Mouse (Mus musculus) MEL (cell line): Measurements from ENCODE around the gene Sun2. TPM values are rescaled to one million over a fixed set of nuclear protein-coding genes. Genes with fewer than 3 reads are reported as not detected.

Source experiments
- DNase-seq: peaks from one replicate; pipeline ENCODE4 v3.0.0; 2011; ENCODE audit warnings: low read depth, low spot score
- H3K27ac ChIP-seq: 2 replicates; pipeline ENCODE4 v1.5.1; 2012; ENCODE audit warnings: low read depth, mild to moderate bottlenecking, control low read depth, low read length, moderate library complexity; ENCODE audit not compliant: control insufficient read depth
- H3K27me3 ChIP-seq, 2 experiments: fragments of 150-350 bp in 1 of 2; sonication (generic) in 1 of 2; 2 replicates each; pipeline ENCODE4 v1.6.1; 2012; ENCODE audit warnings: low read length in 2 of 2, mild to moderate bottlenecking in 2 of 2, improper control_type of control experiment in 1 of 2, moderate library complexity in 1 of 2; ENCODE audit not compliant: insufficient read depth in 2 of 2, control insufficient read depth in 1 of 2
- H3K36me3 ChIP-seq, 2 experiments: 2 replicates each; pipeline ENCODE4 v1.6.1; 2012 to 2014; ENCODE audit warnings: low read length in 2 of 2, improper control_type of control experiment in 1 of 2, inconsistent platforms in 1 of 2, mild to moderate bottlenecking in 1 of 2; ENCODE audit not compliant: insufficient read depth in 2 of 2, control insufficient read depth in 1 of 2
- H3K4me1 ChIP-seq, 2 experiments: fragments of 150-350 bp in 1 of 2; sonication (generic) in 1 of 2; 2 replicates each; pipeline ENCODE4 v1.6.1; 2012; ENCODE audit warnings: low read length in 2 of 2, improper control_type of control experiment in 1 of 2, mild to moderate bottlenecking in 1 of 2; ENCODE audit not compliant: insufficient read depth in 2 of 2, control insufficient read depth in 1 of 2
- H3K4me3 ChIP-seq, 2 experiments: fragments of 150-350 bp in 1 of 2; sonication (generic) in 1 of 2; 2 replicates each; pipeline ENCODE4 v1.5.1; 2012; ENCODE audit warnings: low read depth in 2 of 2, low read length in 2 of 2, mild to moderate bottlenecking in 2 of 2, moderate library complexity in 2 of 2, control low read depth in 1 of 2, improper control_type of control experiment in 1 of 2; ENCODE audit not compliant: control insufficient read depth in 1 of 2, insufficient read depth in 1 of 2
- H3K79me2 ChIP-seq: 2 replicates; pipeline ENCODE4 v1.6.1; 2012; ENCODE audit warnings: mild to moderate bottlenecking, low read length, moderate library complexity; ENCODE audit not compliant: control insufficient read depth, poor library complexity, insufficient read depth
- H3K9ac ChIP-seq: 2 replicates; pipeline ENCODE4 v1.6.1; 2012; ENCODE audit warnings: low read depth, mild to moderate bottlenecking, control low read depth, low read length, moderate library complexity; ENCODE audit not compliant: control insufficient read depth, poor library complexity, severe bottlenecking
- H3K9me3 ChIP-seq: fragments of 150-350 bp; sonication (generic); replicated peaks from 2 replicates; pipeline ENCODE4 v1.6.1; 2012; ENCODE audit warnings: mild to moderate bottlenecking, low read length, improper control_type of control experiment, moderate library complexity; ENCODE audit not compliant: insufficient read depth
- BHLHE40 ChIP-seq: IDR thresholded peaks from 2 replicates; pipeline ENCODE4 v1.6.1; 2012; ENCODE audit warnings: low read depth, mild to moderate bottlenecking, inconsistent platforms, low read length, improper control_type of control experiment, borderline replicate concordance
- ELF1 ChIP-seq: IDR thresholded peaks from 2 replicates; pipeline ENCODE4 v1.6.1; 2014; ENCODE audit warnings: low read depth, mild to moderate bottlenecking, inconsistent platforms, low read length, improper control_type of control experiment, moderate library complexity
- EP300 ChIP-seq, 2 experiments: IDR thresholded peaks; 2 replicates each; pipeline ENCODE4 v1.6.1; 2011; ENCODE audit warnings: improper control_type of control experiment in 2 of 2, low read length in 2 of 2, low read depth in 1 of 2, mild to moderate bottlenecking in 1 of 2
- KAT2A ChIP-seq: conservative IDR thresholded peaks from 2 replicates; pipeline ENCODE4 v1.6.1; 2012; ENCODE audit warnings: low read depth, low read length, improper control_type of control experiment, inconsistent platforms
- MAFK ChIP-seq: IDR thresholded peaks from 2 replicates; pipeline ENCODE4 v1.6.1; 2011; ENCODE audit warnings: low read depth, mild to moderate bottlenecking, low read length, improper control_type of control experiment, borderline replicate concordance
- MAZ ChIP-seq: IDR thresholded peaks from 2 replicates; pipeline ENCODE4 v1.6.1; 2012; ENCODE audit warnings: low read depth, mild to moderate bottlenecking, inconsistent platforms, low read length, improper control_type of control experiment
- MEF2A ChIP-seq: IDR thresholded peaks from 2 replicates; pipeline ENCODE4 v1.6.1; 2014; ENCODE audit warnings: low read depth, mild to moderate bottlenecking, inconsistent platforms, low read length, improper control_type of control experiment; ENCODE audit not compliant: poor library complexity, insufficient replicate concordance, severe bottlenecking; ENCODE audit errors: extremely low read depth
- MYC ChIP-seq: IDR thresholded peaks from 2 replicates; pipeline ENCODE4 v1.6.1; 2011; ENCODE audit warnings: low read depth, mild to moderate bottlenecking, low read length, improper control_type of control experiment, moderate library complexity
- NELFE ChIP-seq: IDR thresholded peaks from 2 replicates; pipeline ENCODE4 v1.6.1; 2011; ENCODE audit warnings: low read depth, low read length, improper control_type of control experiment
- NRF1 ChIP-seq: IDR thresholded peaks from 2 replicates; pipeline ENCODE4 v1.6.1; 2014; ENCODE audit warnings: low read depth, mild to moderate bottlenecking, inconsistent platforms, low read length, improper control_type of control experiment, moderate library complexity; ENCODE audit not compliant: poor library complexity, insufficient read depth, severe bottlenecking
- SIN3A ChIP-seq: IDR thresholded peaks from 2 replicates; pipeline ENCODE4 v1.6.1; 2012; ENCODE audit warnings: low read length, improper control_type of control experiment, inconsistent platforms
- SMC3 ChIP-seq: IDR thresholded peaks from 2 replicates; pipeline ENCODE4 v1.6.1; 2011; ENCODE audit warnings: low read depth, low read length, improper control_type of control experiment
- TAL1 ChIP-seq: IDR thresholded peaks from 2 replicates; pipeline ENCODE4 v1.6.1; 2012; ENCODE audit warnings: mild to moderate bottlenecking, inconsistent platforms, low read length, moderate library complexity, mixed read lengths
- TBP ChIP-seq: IDR thresholded peaks from 2 replicates; pipeline ENCODE4 v1.8.0; 2011; ENCODE audit warnings: low read depth, low read length, improper control_type of control experiment
- TCF12 ChIP-seq: IDR thresholded peaks from 2 replicates; pipeline ENCODE4 v1.6.1; 2014; ENCODE audit warnings: low read depth, mild to moderate bottlenecking, inconsistent platforms, low read length, improper control_type of control experiment, moderate library complexity
- UBTF ChIP-seq: IDR thresholded peaks from 2 replicates; pipeline ENCODE4 v1.6.1; 2012; ENCODE audit warnings: low read depth, mild to moderate bottlenecking, inconsistent platforms, low read length, improper control_type of control experiment, moderate library complexity, borderline replicate concordance; ENCODE audit not compliant: insufficient read depth
- ZC3H11A ChIP-seq: IDR thresholded peaks from 2 replicates; pipeline ENCODE4 v1.6.1; 2012; ENCODE audit warnings: low read depth, mild to moderate bottlenecking, inconsistent platforms, low read length, improper control_type of control experiment
- ZNF384 ChIP-seq: IDR thresholded peaks from 2 replicates; pipeline ENCODE4 v1.6.1; 2012; ENCODE audit warnings: low read depth, mild to moderate bottlenecking, inconsistent platforms, low read length, improper control_type of control experiment
- polyA plus RNA-seq, 2 experiments: library from polyadenylated mRNA; stranded (reverse) in 1 of 2; unstranded in 1 of 2; fragments of >175 nt in 1 of 2; fragments of >200 nt in 1 of 2; gene quantifications; 2 replicates each; pipeline versions ENCODE4 v1.2.1 to v1.2.4; 2012; ENCODE audit warnings: low replicate concordance in 2 of 2, low read depth in 1 of 2; ENCODE audit not compliant: insufficient read length in 2 of 2, insufficient read depth in 1 of 2, missing spikeins in 1 of 2
- total RNA-seq: library from RNA; depleted of rRNA; stranded (reverse); fragments of 300-350 nt; gene quantifications from 2 replicates; pipeline ENCODE4 v1.2.3, GENCODE M21; 2012

Gene Sun2
- total and polyA plus RNA-seq, 3 experiments: 4.3 to 10.6 TPM; not detected in 1

- Histone ChIP-seq H3K9ac (no peak overlapping the region), H3K36me3 (no peaks in the 10 kb centered on the region), H3K4me1 (no peaks in the 10 kb centered on the region), H3K9me3 (no peaks in the 10 kb centered on the region), H3K4me3 (no peak overlapping the region), H3K79me2 (no peaks in the 10 kb centered on the region), H3K27ac (no peak overlapping the region), H3K27me3 (no peaks in the 10 kb centered on the region)
- no peak for DNase-seq
- TF ChIP-seq MAFK (no peak), ELF1 (no peak), SIN3A (no peak), NRF1 (no peak), ZC3H11A (no peak), SMC3 (no peak), UBTF (no peak), MYC (no peak), ZNF384 (no peak), TAL1 (no peak), MEF2A (no peak), BHLHE40 (no peak)
These were observed 20.7 kb upstream of the Sun2 start for GRCm38 (mm10) chr15:79763001-79763400.

GRCm38 (mm10) chr15:79760956-79761355 is 18.6 kb upstream of the Sun2 start:
- Histone ChIP-seq H3K27me3 (no peaks in the 10 kb centered on the region), H3K36me3 (no peaks in the 10 kb centered on the region), H3K4me3 (no peak overlapping the region), H3K9me3 (no peaks in the 10 kb centered on the region), H3K79me2 (no peaks in the 10 kb centered on the region)
- TF ChIP-seq MEF2A (no peak), ELF1 (no peak)
- TF ChIP-seq, all 39 proteins: peak for 0
- Histone ChIP-seq H3K4me1 (no peaks in the 10 kb centered on the region), H3K9ac (no peak overlapping the region), H3K27ac (no peak overlapping the region)
- DNase-seq: no peak

- Histone ChIP-seq H3K9me3 (no peaks in the 10 kb centered on the region), H3K27me3 (no peaks in the 10 kb centered on the region), H3K27ac (no peak overlapping the region), H3K4me3 (no peak overlapping the region), H3K36me3 (no peaks in the 10 kb centered on the region), H3K9ac (no peak overlapping the region), H3K4me1 (no peaks in the 10 kb centered on the region), H3K79me2 (no peaks in the 10 kb centered on the region)
- TF ChIP-seq NELFE (no peak), NRF1 (no peak), TBP (no peak), EP300 (IDR thresholded peaks at IDR 0.05; ENCODE audit: low read depth in 1 of 2, low read length in 2 of 2) (no peak), KAT2A (no peak), MAZ (no peak), TCF12 (no peak), ELF1 (no peak)
- DNase-seq: no peak
These were observed 14.8 kb upstream of the Sun2 start for GRCm38 (mm10) chr15:79757118-79757517.
